9 mouse cellular contexts compared by ENCODE assay signal in the genomic region with DNA sequence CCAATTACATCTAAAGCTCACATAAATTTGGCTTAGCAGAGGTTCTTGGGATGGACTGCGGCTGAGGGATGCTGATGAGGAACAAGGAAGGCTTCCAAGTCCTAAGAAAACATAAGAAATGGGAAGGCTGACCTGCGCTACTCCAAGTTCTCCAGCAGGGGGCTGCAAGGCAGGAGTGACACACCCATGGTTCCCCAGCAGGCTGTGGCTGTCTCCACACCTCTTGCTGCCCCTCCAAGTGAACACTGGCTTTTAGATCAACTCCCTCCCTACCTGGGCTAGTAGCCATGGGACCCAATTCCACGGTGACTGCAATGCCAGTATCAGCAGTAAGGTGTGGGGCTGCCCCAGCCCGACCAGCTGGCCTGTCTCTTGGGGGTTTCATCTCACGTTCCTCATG. TPM values are rescaled to one million over a fixed set of nuclear protein-coding genes. Genes with fewer than 3 reads are reported as not detected.
A peak's percentile ranks its signal among the peaks of the same experiment; 100 is the strongest.
DNase-seq lines count a peak whose midpoint lies in the region; ATAC-seq and TF ChIP-seq lines count a peak whose summit lies in the region.
"Had no signal": no experiment of that assay in that cellular context is flagged by ENCODE, and none has a peak within 500 bp of the region (broad histone marks: within the 10 kb centered on the region; RNA-seq: fewer than 3 reads in every experiment).

No protein-coding gene starts in this region.

- H3K4me3 ChIP-seq in MEL (ENCODE audit: control insufficient read depth in 1 of 2, insufficient read depth in 1 of 2, low read depth in 2 of 2, low read length in 2 of 2): no peak overlapping the region
- H3K4me3 ChIP-seq in embryonic facial prominence, embryonic 15.5 days (replicated peaks): no peak overlapping the region
- H3K4me3 ChIP-seq: heart, embryonic 13.5 days had no signal

- TF ChIP-seq EP300 in MEL (IDR thresholded peaks at IDR 0.05; ENCODE audit: low read depth in 1 of 2, low read length in 2 of 2): no peak

- 42% methylated on average over 5 of the region's 5 CpGs for WGBS in embryonic facial prominence, embryonic 15.5 days

- H3K9ac ChIP-seq in MEL (ENCODE audit: control insufficient read depth, low read depth, low read length, poor library complexity, severe bottlenecking): no peak overlapping the region
- no peak overlapping the region for H3K9ac ChIP-seq in embryonic facial prominence, embryonic 15.5 days
- H3K9ac ChIP-seq: heart, embryonic 13.5 days had no signal

- peak; percentile 94 to 100 (median 96) for TF ChIP-seq CTCF in MEL (IDR thresholded peaks at IDR 0.05 in 2 of 3, conservative IDR thresholded peaks at IDR 0.05 in 1 of 3; ENCODE audit: control insufficient read depth in 1 of 3, insufficient read depth in 1 of 3, low read depth in 2 of 3, low read length in 3 of 3, poor library complexity in 1 of 3, severe bottlenecking in 1 of 3)

- TF ChIP-seq POLR2A in MEL (IDR thresholded peaks at IDR 0.05; ENCODE audit: control insufficient read depth in 1 of 2, insufficient read depth in 1 of 2, low read depth in 1 of 2, low read length in 2 of 2, poor library complexity in 1 of 2): no peak

- ATAC-seq in embryonic facial prominence, embryonic 15.5 days (ENCODE audit: insufficient number of reproducible peaks, low FRiP score, low TSS enrichment, low read depth): 0 out of 2 replicates have a peak, but pooled peaks have one; percentile 35
- ATAC-seq in megakaryocyte, adult 5-6 weeks (ENCODE audit: poor library complexity, severe bottlenecking): peak; percentile 78
- ATAC-seq in erythroid progenitor cell, adult 5-6 weeks (replicated peaks; ENCODE audit: low FRiP score, poor library complexity, severe bottlenecking): no peak

- peaks cover 4 to 11% of the 10 kb centered on the region in 2 experiments for H3K4me1 ChIP-seq in MEL (ENCODE audit: control insufficient read depth in 1 of 2, insufficient read depth in 2 of 2, low read length in 2 of 2)
- no peaks in the 10 kb centered on the region for H3K4me1 ChIP-seq in embryonic facial prominence, embryonic 15.5 days

- H3K27ac ChIP-seq in MEL (ENCODE audit: control insufficient read depth, low read depth, low read length): no peak overlapping the region
- no peak overlapping the region for H3K27ac ChIP-seq in embryonic facial prominence, embryonic 15.5 days (replicated peaks)
- H3K27ac ChIP-seq: heart, embryonic 13.5 days had no signal

- peak; percentile 65 for TF ChIP-seq RAD21 in MEL (IDR thresholded peaks at IDR 0.05; ENCODE audit: low read depth, low read length)

- DNase-seq in MEL (ENCODE audit: low read depth, low spot score): peak; percentile 86
- peak; percentile 57 to 75 for DNase-seq in adrenal gland, postnatal 36 days
- DNase-seq in heart, postnatal 36 days: peak; percentile 68 to 71
- DNase-seq in layer of hippocampus, adult 11-12 months (ENCODE audit: low spot score): peak; percentile 68
- DNase-seq in right cerebral cortex, adult 2 months (ENCODE audit: low spot score in 2 of 2): peak; percentile 53 to 55

- no peak overlapping the region for H3K4me2 ChIP-seq in embryonic facial prominence, embryonic 15.5 days (replicated peaks)
- H3K4me2 ChIP-seq: heart, embryonic 13.5 days had no signal

- no peaks in the 10 kb centered on the region for H3K79me2 ChIP-seq in MEL (ENCODE audit: control insufficient read depth, insufficient read depth, low read length, poor library complexity)

- intact Hi-C loops in heart, postnatal 36 days (cut with DNase I): loop anchor here (1.0 to 2.0 kb wide), 2 partner anchors 23 to 136 kb away; no protein-coding TSS in a partner anchor

- H3K9me3 ChIP-seq in MEL (replicated peaks; ENCODE audit: insufficient read depth, low read length): no peaks in the 10 kb centered on the region
- no peaks in the 10 kb centered on the region for H3K9me3 ChIP-seq in embryonic facial prominence, embryonic 15.5 days (replicated peaks)
- H3K9me3 ChIP-seq: heart, embryonic 13.5 days had no signal

- no peaks in the 10 kb centered on the region for H3K27me3 ChIP-seq in MEL (ENCODE audit: control insufficient read depth in 1 of 2, insufficient read depth in 2 of 2, low read length in 2 of 2)
- no peaks in the 10 kb centered on the region for H3K27me3 ChIP-seq in embryonic facial prominence, embryonic 15.5 days
- H3K27me3 ChIP-seq: heart, embryonic 13.5 days had no signal

- H3K36me3 ChIP-seq in MEL (ENCODE audit: control insufficient read depth in 1 of 2, insufficient read depth in 2 of 2, low read length in 2 of 2): peaks cover 0 to 12% of the 10 kb centered on the region in 2 experiments; a peak in 2 of 4 replicates
- H3K36me3 ChIP-seq in embryonic facial prominence, embryonic 15.5 days: peaks cover 29% of the 10 kb centered on the region

TF ChIP-seq in MEL, 35 proteins besides CTCF, POLR2A, EP300 and RAD21:
- TF ChIP-seq KAT2A (conservative IDR thresholded peaks at IDR 0.05; ENCODE audit: low read depth, low read length) (no peak), MYC (IDR thresholded peaks at IDR 0.05; ENCODE audit: low read depth, low read length) (no peak), POLR2AphosphoS2 (IDR thresholded peaks at IDR 0.05; ENCODE audit: low read length) (no peak), TAL1 (IDR thresholded peaks at IDR 0.05; ENCODE audit: low read length) (no peak), MEF2A (IDR thresholded peaks at IDR 0.05; ENCODE audit: extremely low read depth, insufficient replicate concordance, low read depth, low read length, poor library complexity, severe bottlenecking) (no peak), ELF1 (IDR thresholded peaks at IDR 0.05; ENCODE audit: low read depth, low read length) (no peak), POLR2AphosphoS5 (IDR thresholded peaks at IDR 0.05; ENCODE audit: borderline replicate concordance, low read depth, low read length) (no peak), TBP (IDR thresholded peaks at IDR 0.05; ENCODE audit: low read depth, low read length) (0 out of 2 replicates have a peak, but pooled peaks have one; percentile 35), TCF12 (IDR thresholded peaks at IDR 0.05; ENCODE audit: low read depth, low read length) (no peak), GABPA (IDR thresholded peaks at IDR 0.05; ENCODE audit: low read depth, low read length) (no peak), SIN3A (IDR thresholded peaks at IDR 0.05; ENCODE audit: low read length) (no peak), NRF1 (IDR thresholded peaks at IDR 0.05; ENCODE audit: insufficient read depth, low read depth, low read length, poor library complexity, severe bottlenecking) (no peak), CHD1 (IDR thresholded peaks at IDR 0.05; ENCODE audit: low read depth, low read length) (no peak), MXI1 (IDR thresholded peaks at IDR 0.05; ENCODE audit: low read depth, low read length) (no peak), ZC3H11A (IDR thresholded peaks at IDR 0.05; ENCODE audit: low read depth, low read length) (peak; percentile 62), NELFE (IDR thresholded peaks at IDR 0.05; ENCODE audit: low read depth, low read length) (no peak), SMC3 (IDR thresholded peaks at IDR 0.05; ENCODE audit: low read depth, low read length) (peak; percentile 92), UBTF (IDR thresholded peaks at IDR 0.05; ENCODE audit: borderline replicate concordance, insufficient read depth, low read depth, low read length) (no peak), HCFC1 (IDR thresholded peaks at IDR 0.05; ENCODE audit: low read depth, low read length) (no peak)

RNA-seq across cellular contexts. Expression of a gene that starts 43.4 kb away (rescaled TPM):
- total RNA-seq in MEL (2012; rRNA removed): 27.7 and 34.4 TPM in 2 replicates
- 10 to 100 TPM in 1 of 2 experiments, not detected in 1; 66.9 TPM for polyA plus RNA-seq in MEL (2012; ENCODE audit: insufficient read depth in 1 of 2, insufficient read length in 2 of 2, low read depth in 1 of 2, low replicate concordance in 2 of 2, missing spikeins in 1 of 2)
- 10 to 100 TPM; 41.8 to 46.9 TPM for total RNA-seq in adrenal gland, postnatal 36 days (2021)
- polyA plus RNA-seq in embryonic facial prominence, embryonic 15.5 days (2015; fragmentation: Nextera tagmentation; extraction: Ambion mirVana): 52.2 and 53.9 TPM in 2 replicates
- total RNA-seq in heart, postnatal 36 days (2021): 10 to 100 TPM; 32.8 to 37.8 TPM
- total RNA-seq in megakaryocyte, adult 5-6 weeks (2015): 13.5 and 16.2 TPM in 2 replicates
- total RNA-seq in megakaryocyte, adult 5-6 weeks (2017): 7.5 and 15.1 TPM in 2 replicates
- total RNA-seq in erythroid progenitor cell, adult 5-6 weeks (2015; ENCODE audit: low replicate concordance): 8.3 and 13.8 TPM in 2 replicates
- 7.2 and 9.9 TPM in 2 replicates for total RNA-seq in erythroid progenitor cell, adult 5-6 weeks (2017; ENCODE audit: low replicate concordance)
